Mouse (Mus musculus): ENCODE measurements at regions not wholly inside any gene's neighbourhood (a gene's known extent, or its start where the extent isn't known, plus 50 kb on each side); places are given as distances from the start of the nearest gene placed in this dataset.
"Not testable (repeated sequence)": the region's sequence is repeated elsewhere in the genome, so short reads cannot be mapped to it uniquely, and the experiment has no call there.

- DNase-seq (ENCODE audit: low read depth, low spot score) = no peak
Observed at GRCm38 (mm10) chr16:9016040-9016761, 186.3 kb downstream of the 1810013L24Rik start.

GRCm38 (mm10) chr16:9016762-9017086 lies 186.8 kb downstream of the 1810013L24Rik start:
- no peak for DNase-seq (ENCODE audit: low read depth, low spot score)

DNA sequence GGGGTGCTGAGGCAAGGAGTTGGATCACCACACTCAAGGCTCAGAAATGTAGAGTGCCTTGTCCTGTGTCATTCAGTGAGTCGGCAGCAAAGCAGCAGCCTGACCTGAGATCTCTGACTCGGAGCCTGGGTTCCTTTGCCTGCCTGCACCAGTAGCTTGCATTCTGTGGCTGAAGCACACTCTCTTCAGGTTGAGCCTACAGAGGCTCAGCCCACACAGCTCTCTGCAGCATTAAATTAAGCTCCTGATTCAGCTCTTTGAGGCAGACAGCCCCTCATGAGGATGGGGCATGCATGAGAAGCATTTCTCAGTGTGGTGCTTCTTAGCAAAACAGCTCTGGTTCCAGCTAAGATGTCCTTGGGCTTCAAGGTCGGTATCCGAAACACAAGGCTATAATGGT lies 200.8 kb downstream of the 1810013L24Rik start:
- DNase-seq (ENCODE audit: low read depth, low spot score) = no peak

DNA sequence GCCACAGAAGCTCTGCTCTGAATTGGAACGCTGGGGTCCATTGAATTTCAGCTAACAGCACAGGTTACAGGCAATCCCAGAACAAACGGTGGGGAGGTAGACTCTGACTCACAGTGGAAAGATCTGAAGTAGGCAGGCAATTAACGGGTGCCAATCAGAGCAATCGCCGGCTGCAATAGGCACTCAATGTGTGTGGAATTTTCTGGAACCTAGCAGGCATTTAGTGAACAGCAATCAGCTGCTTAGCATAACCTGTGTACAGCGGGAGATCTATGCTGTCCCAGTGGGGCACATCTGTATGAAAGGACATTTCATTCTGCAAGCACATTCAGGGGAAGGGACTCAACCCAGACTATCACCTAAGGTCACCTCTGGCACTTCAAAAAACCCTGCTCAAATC lies 213.4 kb downstream of the 1810013L24Rik start:
- DNase-seq (ENCODE audit: low read depth, low spot score) = no peak

DNA sequence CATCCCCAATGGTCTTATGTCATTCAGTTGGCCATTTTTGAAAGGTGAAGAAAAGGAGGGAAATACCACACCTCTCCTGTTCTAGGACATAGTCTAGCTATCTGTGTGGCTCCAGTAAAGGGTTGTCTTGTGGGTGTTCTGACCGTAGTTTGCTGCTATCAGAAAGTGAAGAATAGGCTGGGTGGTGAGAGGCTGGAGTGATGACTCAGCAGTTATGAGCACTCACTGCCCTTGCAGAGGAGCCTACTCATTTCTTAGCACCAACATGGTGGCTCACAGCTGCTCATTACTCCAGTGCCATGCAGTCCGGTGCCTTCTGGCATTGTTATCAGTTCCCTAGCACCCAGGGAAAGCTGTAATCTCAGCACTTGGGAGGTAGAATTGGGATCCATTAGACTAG lies 217.0 kb downstream of the 1810013L24Rik start:
- DNase-seq (ENCODE audit: low read depth, low spot score) = no peak

GRCm38 (mm10) chr16:9054415-9054814 lies 224.5 kb downstream of the 1810013L24Rik start:
- DNase-seq (ENCODE audit: low read depth, low spot score) = no peak

DNA sequence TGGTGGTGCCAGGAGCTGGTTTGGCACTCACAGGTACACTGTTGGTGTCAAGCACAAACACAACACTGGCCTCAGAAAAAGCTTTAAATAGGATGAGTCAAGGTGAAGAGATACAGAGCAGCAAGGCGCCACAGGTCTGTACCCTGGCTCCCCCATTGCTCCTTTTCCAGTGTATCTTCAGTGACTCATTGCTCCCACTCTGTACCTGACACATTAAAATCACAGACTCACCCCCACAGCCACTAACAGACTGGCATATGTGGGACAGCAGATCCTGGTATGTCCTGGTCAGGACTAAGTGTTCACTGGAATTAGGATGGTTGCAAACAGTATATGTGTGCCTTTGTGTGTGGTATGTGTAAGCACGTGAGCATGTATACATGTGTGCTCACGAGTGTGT lies 226.5 kb downstream of the 1810013L24Rik start:
- no peak for DNase-seq (ENCODE audit: low read depth, low spot score)

- no peak for DNase-seq (ENCODE audit: low read depth, low spot score)
Observed at GRCm38 (mm10) chr16:9071526-9071925, 241.6 kb downstream of the 1810013L24Rik start.

DNA sequence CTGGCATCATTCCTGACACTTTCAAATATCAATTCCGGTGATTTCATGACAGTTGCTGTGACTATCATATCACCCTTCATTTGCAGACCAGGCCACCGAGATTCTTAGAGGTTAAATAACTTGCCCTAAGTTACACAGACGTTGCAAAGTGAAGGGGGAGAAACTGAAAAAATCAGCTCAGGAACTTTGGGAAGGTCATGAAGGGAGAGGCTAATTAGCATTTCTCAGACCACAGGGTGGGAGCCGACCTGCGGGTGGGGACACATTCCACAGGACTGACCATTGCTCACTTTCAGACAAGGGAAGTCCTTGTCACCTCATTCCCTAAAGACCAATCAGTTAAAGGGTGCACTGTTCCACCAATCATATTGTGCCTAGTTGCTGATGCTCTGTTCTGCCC lies 242.1 kb downstream of the 1810013L24Rik start:
- DNase-seq (ENCODE audit: low read depth, low spot score) = not testable (repeated sequence)

DNA sequence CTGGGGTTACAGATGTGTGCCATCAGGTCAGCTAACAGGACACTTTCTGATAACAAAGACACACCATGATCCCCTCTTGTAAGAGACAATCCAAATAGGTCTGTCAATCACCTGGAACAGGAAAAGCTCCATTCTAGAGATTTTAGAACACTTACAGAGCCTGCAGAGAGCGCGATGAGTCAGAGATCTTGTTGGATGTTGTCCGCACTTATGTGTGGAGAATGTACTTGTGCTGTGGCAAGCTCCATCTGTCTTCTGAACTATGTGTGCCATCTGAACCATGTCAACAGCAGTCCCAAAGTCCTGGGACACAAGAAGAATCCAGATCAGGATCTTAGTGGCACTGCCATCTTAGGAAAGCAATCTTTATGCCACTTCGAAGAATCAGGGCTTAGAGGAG lies 244.4 kb downstream of the 1810013L24Rik start:
- DNase-seq (ENCODE audit: low read depth, low spot score) = no peak

GRCm38 (mm10) chr16:9077451-9077850 lies 247.6 kb downstream of the 1810013L24Rik start:
- no peak for DNase-seq (ENCODE audit: low read depth, low spot score)

- DNase-seq (ENCODE audit: low read depth, low spot score) = no peak
Observed at GRCm38 (mm10) chr16:9078405-9078942, 248.6 kb downstream of the 1810013L24Rik start.

- DNase-seq (ENCODE audit: low read depth, low spot score) = no peak
Observed at GRCm38 (mm10) chr16:9083040-9083439, 253.1 kb downstream of the 1810013L24Rik start.

DNA sequence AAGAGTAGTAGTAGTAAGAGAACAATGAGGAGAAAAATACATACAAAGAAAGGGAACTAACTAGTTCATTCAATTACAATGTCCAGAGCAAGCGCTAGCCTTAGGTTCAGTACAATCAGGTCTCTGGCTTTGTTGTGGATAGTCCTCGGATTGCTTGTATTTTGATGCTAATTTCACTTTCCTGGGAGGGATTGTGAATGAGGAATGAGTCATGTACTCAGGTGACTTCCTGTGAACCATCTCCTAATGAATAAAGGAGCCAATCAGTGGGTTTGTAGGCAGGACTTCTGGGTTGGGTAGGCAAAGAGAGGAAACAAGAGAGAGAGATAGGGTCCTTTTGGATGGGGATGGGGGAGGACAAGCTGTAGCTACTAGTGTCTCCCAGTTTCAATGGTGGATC lies 253.8 kb downstream of the 1810013L24Rik start:
- no peak for DNase-seq (ENCODE audit: low read depth, low spot score)

- DNase-seq (ENCODE audit: low read depth, low spot score) = no peak
Observed at GRCm38 (mm10) chr16:9084581-9084980, 254.7 kb downstream of the 1810013L24Rik start.

DNA sequence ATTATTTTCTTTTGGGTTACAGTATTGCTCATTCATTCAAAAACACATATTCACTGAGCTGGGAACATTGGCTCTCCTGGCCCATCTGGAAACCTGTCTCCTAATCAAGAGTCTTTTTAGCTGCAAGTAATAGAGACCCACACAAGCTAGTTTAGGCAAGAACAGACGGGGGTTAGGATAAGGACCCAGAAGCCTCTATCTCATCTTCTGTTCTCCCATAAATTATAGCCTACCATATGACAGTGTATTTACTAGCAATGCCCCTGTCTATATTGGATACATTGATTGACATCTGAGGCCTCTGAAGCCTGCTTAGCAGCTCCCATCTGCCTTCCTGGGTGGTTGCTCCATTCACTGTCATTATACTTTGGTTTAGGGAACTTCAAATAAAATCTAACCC lies 255.2 kb downstream of the 1810013L24Rik start:
- DNase-seq (ENCODE audit: low read depth, low spot score) = no peak

- DNase-seq (ENCODE audit: low read depth, low spot score) = no peak
Observed at GRCm38 (mm10) chr16:9085977-9086376, 256.1 kb downstream of the 1810013L24Rik start.

GRCm38 (mm10) chr16:9091790-9092189 lies 261.9 kb downstream of the 1810013L24Rik start:
- DNase-seq (ENCODE audit: low read depth, low spot score) = no peak

- no peak for DNase-seq (ENCODE audit: low read depth, low spot score)
Observed at GRCm38 (mm10) chr16:9092191-9092848, 262.4 kb downstream of the 1810013L24Rik start.

DNA sequence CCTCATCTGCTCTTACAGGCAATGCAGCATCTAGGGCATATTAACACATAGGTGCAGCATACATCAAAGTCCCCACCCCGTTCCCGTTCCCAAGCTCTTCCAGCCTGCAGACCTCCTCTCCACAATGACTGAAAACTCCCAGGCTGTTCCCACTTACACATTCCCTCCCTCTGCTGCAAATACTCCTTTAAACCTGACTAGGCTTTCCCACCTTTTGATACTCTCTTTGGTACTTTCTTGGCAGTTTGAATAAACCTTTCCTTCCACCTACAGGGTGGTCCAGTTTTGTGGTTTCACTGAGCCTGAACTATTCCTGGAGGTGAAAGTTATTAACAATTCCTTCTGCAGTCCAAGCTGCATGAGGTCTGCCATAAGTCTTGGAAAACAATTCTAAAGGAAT lies 263.7 kb downstream of the 1810013L24Rik start:
- no peak for DNase-seq (ENCODE audit: low read depth, low spot score)

DNA sequence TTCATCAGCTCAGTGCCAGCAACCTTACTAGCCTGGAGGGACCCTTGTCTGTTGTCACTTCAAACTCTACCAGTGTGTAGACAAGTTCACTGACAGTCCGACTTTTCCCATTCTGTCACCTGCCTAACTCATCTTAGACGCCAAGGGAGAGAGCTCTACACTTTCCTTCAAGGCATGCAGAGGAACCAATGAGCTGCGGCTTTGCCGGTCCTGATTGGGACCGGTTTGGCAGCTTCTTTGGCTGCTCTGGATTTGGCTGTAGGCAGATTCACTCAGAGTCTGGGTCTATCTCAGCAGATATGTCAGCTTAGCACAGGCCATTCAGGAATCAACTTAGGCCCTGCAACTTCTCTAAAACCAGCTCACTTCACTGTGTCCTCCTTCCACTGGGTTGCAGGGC lies 264.3 kb downstream of the 1810013L24Rik start:
- no peak for DNase-seq (ENCODE audit: low read depth, low spot score)

DNA sequence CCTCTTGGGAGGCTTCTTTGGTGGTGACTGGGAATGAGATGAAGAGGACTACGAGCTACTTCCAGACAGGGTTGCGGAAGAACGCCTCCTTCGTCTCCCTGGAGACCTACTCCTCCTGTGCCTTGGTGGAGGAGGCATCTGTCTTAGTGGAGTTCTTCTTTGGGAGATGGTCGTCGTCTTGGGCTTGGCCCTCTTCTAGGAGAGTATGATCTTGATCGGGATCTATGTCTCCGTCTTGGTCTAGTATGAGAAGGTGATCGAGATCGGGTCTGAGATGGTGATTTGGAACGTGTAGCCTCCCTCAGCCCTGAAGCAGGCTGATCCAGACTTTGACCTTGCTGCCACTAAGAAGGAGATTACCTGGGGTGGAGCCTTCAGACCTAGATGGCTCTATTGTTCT lies 276.3 kb downstream of the 1810013L24Rik start:
- DNase-seq (ENCODE audit: low read depth, low spot score) = no peak

DNA sequence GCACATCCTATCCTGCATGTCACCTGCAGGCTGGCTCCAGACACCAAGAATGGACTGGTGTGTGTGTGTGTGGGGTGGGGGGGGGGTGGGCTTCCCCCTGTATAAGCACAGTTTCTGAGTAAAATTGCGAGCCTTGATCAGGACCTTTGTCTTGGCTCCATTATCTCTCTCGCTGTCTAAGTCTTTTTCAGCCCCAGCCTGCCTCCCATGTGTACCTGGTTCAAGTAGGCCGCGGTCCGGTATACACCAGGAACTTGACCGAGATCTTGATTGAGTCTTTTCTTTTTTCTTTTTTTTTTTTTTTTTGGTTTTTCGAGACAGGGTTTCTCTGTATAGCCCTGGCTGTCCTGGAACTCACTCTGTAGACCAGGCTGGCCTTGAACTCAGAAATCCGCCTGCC lies 276.8 kb downstream of the 1810013L24Rik start:
- not testable (repeated sequence) for DNase-seq (ENCODE audit: low read depth, low spot score)

All from retina, adult 2 months (tissue).